Mouse (Mus musculus) CH12.LX (cell line): Measurements from ENCODE around the gene Limd1. TPM values are rescaled to one million over a fixed set of nuclear protein-coding genes. Genes with fewer than 3 reads are reported as not detected.

Source experiments
- DNase-seq: peaks from one replicate; pipeline ENCODE4 v3.0.0-alpha.2; 2013; ENCODE audit errors: extremely low read depth
- H3K27ac ChIP-seq: 2 replicates; pipeline ENCODE4 v1.5.1; 2012; ENCODE audit warnings: low read depth, mild to moderate bottlenecking, control low read depth, moderate library complexity; ENCODE audit not compliant: insufficient read depth
- H3K27me3 ChIP-seq: replicated peaks from 2 replicates; pipeline ENCODE3; 2012; ENCODE audit warnings: inconsistent platforms
- H3K36me3 ChIP-seq, 2 experiments: replicated peaks in 1 of 2; 2 replicates each; pipeline versions ENCODE3 to v1.6.1; 2012; ENCODE audit warnings: inconsistent platforms in 1 of 2, low read length in 1 of 2, mild to moderate bottlenecking in 1 of 2, mixed read lengths in 1 of 2, moderate library complexity in 1 of 2; ENCODE audit not compliant: control insufficient read depth in 1 of 2, insufficient read depth in 1 of 2
- H3K4me1 ChIP-seq, 2 experiments: 2 replicates each; pipeline ENCODE4 v1.6.1; 2012; ENCODE audit warnings: inconsistent platforms in 1 of 2, moderate library complexity in 1 of 2; ENCODE audit not compliant: insufficient read depth in 2 of 2, control insufficient read depth in 1 of 2
- H3K4me2 ChIP-seq: 2 replicates; pipeline ENCODE4 v1.6.1; 2012; ENCODE audit warnings: low read depth, mild to moderate bottlenecking, control low read depth; ENCODE audit not compliant: poor library complexity, insufficient read depth, severe bottlenecking
- H3K4me3 ChIP-seq, 3 experiments: fragments of 150-350 bp in 1 of 3; sonication (generic) in 1 of 3; replicated peaks in 1 of 3; 2 replicates each; pipeline versions ENCODE3 to v1.5.1; 2011 to 2012; ENCODE audit warnings: low read depth in 2 of 3, low read length in 2 of 3, mild to moderate bottlenecking in 2 of 3, moderate library complexity in 2 of 3, control low read depth in 1 of 3, improper control_type of control experiment in 1 of 3, inconsistent platforms in 1 of 3, mixed read lengths in 1 of 3; ENCODE audit not compliant: poor library complexity in 1 of 3
- H3K79me2 ChIP-seq: replicated peaks from 2 replicates; pipeline ENCODE4 v1.6.1; 2012; ENCODE audit warnings: mild to moderate bottlenecking, moderate library complexity; ENCODE audit not compliant: control insufficient read depth, poor library complexity, insufficient read depth, severe bottlenecking; ENCODE audit errors: extremely low read depth
- H3K9ac ChIP-seq: 2 replicates; pipeline ENCODE4 v1.6.1; 2012; ENCODE audit warnings: low read depth, mild to moderate bottlenecking, control low read depth, moderate library complexity; ENCODE audit not compliant: insufficient read depth
- H3K9me3 ChIP-seq: replicated peaks from 2 replicates; pipeline ENCODE3; 2012; ENCODE audit warnings: low read length, inconsistent platforms, mixed read lengths
- BHLHE40 ChIP-seq: IDR thresholded peaks from 2 replicates; pipeline ENCODE4 v1.6.1; 2011; ENCODE audit warnings: mild to moderate bottlenecking, low read depth, low read length, improper control_type of control experiment
- CTCF ChIP-seq, 2 experiments: IDR thresholded peaks in 1 of 2; conservative IDR thresholded peaks in 1 of 2; 2 replicates each; pipeline ENCODE4 v1.5.1; 2011 to 2012; ENCODE audit warnings: low read depth in 2 of 2, low read length in 2 of 2, improper control_type of control experiment in 1 of 2, inconsistent platforms in 1 of 2, mild to moderate bottlenecking in 1 of 2, moderate library complexity in 1 of 2
- E2F4 ChIP-seq: IDR thresholded peaks from 2 replicates; pipeline ENCODE4 v1.6.1; 2011; ENCODE audit warnings: low read depth, low read length, improper control_type of control experiment; ENCODE audit not compliant: insufficient replicate concordance
- EP300 ChIP-seq: IDR thresholded peaks from 2 replicates; pipeline ENCODE4 v1.6.1; 2011; ENCODE audit warnings: low read length, improper control_type of control experiment
- GABPA ChIP-seq: IDR thresholded peaks from 2 replicates; pipeline ENCODE4 v1.6.1; 2012; ENCODE audit warnings: low read depth, low read length, improper control_type of control experiment, inconsistent platforms; ENCODE audit not compliant: insufficient replicate concordance
- HCFC1 ChIP-seq: IDR thresholded peaks from 2 replicates; pipeline ENCODE4 v1.6.1; 2012; ENCODE audit warnings: low read depth, mild to moderate bottlenecking, inconsistent platforms, low read length, improper control_type of control experiment
- JUN ChIP-seq: IDR thresholded peaks from 2 replicates; pipeline ENCODE4 v1.6.1; 2011; ENCODE audit warnings: low read depth, mild to moderate bottlenecking, low read length, improper control_type of control experiment, moderate library complexity; ENCODE audit not compliant: insufficient read depth
- KAT2A ChIP-seq: IDR thresholded peaks from 2 replicates; pipeline ENCODE4 v1.6.1; 2012; ENCODE audit warnings: low read length, improper control_type of control experiment, inconsistent platforms; ENCODE audit not compliant: insufficient replicate concordance
- MAX ChIP-seq: IDR thresholded peaks from 2 replicates; pipeline ENCODE4 v1.6.1; 2011; ENCODE audit warnings: low read length, improper control_type of control experiment
- MAZ ChIP-seq: IDR thresholded peaks from 2 replicates; pipeline ENCODE4 v1.6.1; 2012; ENCODE audit warnings: low read depth, mild to moderate bottlenecking, inconsistent platforms, low read length, improper control_type of control experiment, moderate library complexity
- MEF2A ChIP-seq: IDR thresholded peaks from 2 replicates; pipeline ENCODE4 v1.6.1; 2014; ENCODE audit warnings: low read depth, mild to moderate bottlenecking, inconsistent platforms, low read length, improper control_type of control experiment, borderline replicate concordance
- MXI1 ChIP-seq: IDR thresholded peaks from 2 replicates; pipeline ENCODE4 v1.6.1; 2011; ENCODE audit warnings: mild to moderate bottlenecking, low read depth, low read length, improper control_type of control experiment
- MYC ChIP-seq: IDR thresholded peaks from 2 replicates; pipeline ENCODE4 v1.6.1; 2011; ENCODE audit warnings: low read depth, mild to moderate bottlenecking, improper control_type of control experiment, low read length
- NELFE ChIP-seq: IDR thresholded peaks from 2 replicates; pipeline ENCODE4 v1.6.1; 2011; ENCODE audit warnings: low read depth, low read length, improper control_type of control experiment
- NRF1 ChIP-seq: IDR thresholded peaks from 2 replicates; pipeline ENCODE4 v1.6.1; 2014; ENCODE audit warnings: low read depth, mild to moderate bottlenecking, inconsistent platforms, low read length, improper control_type of control experiment, moderate library complexity
- PAX5 ChIP-seq: IDR thresholded peaks from 2 replicates; pipeline ENCODE4 v1.6.1; 2012; ENCODE audit warnings: low read length, inconsistent platforms, mixed read lengths
- POLR2A ChIP-seq: IDR thresholded peaks from 2 replicates; pipeline ENCODE4 v1.6.1; 2011; ENCODE audit warnings: low read depth, mild to moderate bottlenecking, improper control_type of control experiment, low read length
- POLR2AphosphoS2 ChIP-seq: IDR thresholded peaks from 2 replicates; pipeline ENCODE4 v1.6.1; 2011; ENCODE audit warnings: low read depth, low read length, improper control_type of control experiment
- RAD21 ChIP-seq: IDR thresholded peaks from 2 replicates; pipeline ENCODE4 v1.6.1; 2011; ENCODE audit warnings: low read depth, mild to moderate bottlenecking, low read length, improper control_type of control experiment, moderate library complexity
- SMC3 ChIP-seq: IDR thresholded peaks from 2 replicates; pipeline ENCODE4 v1.6.1; 2011; ENCODE audit warnings: low read depth, low read length, improper control_type of control experiment
- TBP ChIP-seq: conservative IDR thresholded peaks from 2 replicates; pipeline ENCODE4 v1.6.1; 2011; ENCODE audit warnings: low read depth, low read length, improper control_type of control experiment
- TCF12 ChIP-seq: IDR thresholded peaks from 2 replicates; pipeline ENCODE4 v1.6.1; 2014; ENCODE audit warnings: low read depth, mild to moderate bottlenecking, inconsistent platforms, low read length, improper control_type of control experiment
- UBTF ChIP-seq: IDR thresholded peaks from 2 replicates; pipeline ENCODE4 v1.6.1; 2012; ENCODE audit warnings: low read depth, mild to moderate bottlenecking, inconsistent platforms, low read length, improper control_type of control experiment, moderate library complexity
- USF1 ChIP-seq: IDR thresholded peaks from 2 replicates; pipeline ENCODE4 v1.6.1; 2014; ENCODE audit warnings: low read depth, mild to moderate bottlenecking, inconsistent platforms, low read length, improper control_type of control experiment
- USF2 ChIP-seq: conservative IDR thresholded peaks from 2 replicates; pipeline ENCODE4 v1.6.1; 2011; ENCODE audit warnings: low read depth, low read length, improper control_type of control experiment
- ZKSCAN1 ChIP-seq: IDR thresholded peaks from 2 replicates; pipeline ENCODE4 v1.6.1; 2012; ENCODE audit warnings: low read depth, inconsistent platforms, low read length, improper control_type of control experiment, borderline replicate concordance
- dilution Hi-C: fragments of 300-500 bp; cut with MboI; formaldehyde crosslinking; loops from 2 replicates; pipeline ENCODE4 v1.14.3; 2020; ENCODE audit warnings: low sequenced_read_pairs; ENCODE audit not compliant: extremely low pct_unique_long_range_greater_than_20kb, extremely low pct_ligation_motif_present
- in situ Hi-C: fragments of 300-500 bp; cut with MboI; formaldehyde crosslinking; loops from 3 replicates; pipeline ENCODE4 v1.14.3; 2019; ENCODE audit warnings: low sequenced_read_pairs, low pct_ligation_motif_present, low pct_unique_long_range_greater_than_20kb, mixed read lengths
- polyA plus RNA-seq: library from polyadenylated mRNA; unstranded; fragments of >175 nt; gene quantifications from 2 replicates; pipeline ENCODE4 v1.2.1, GENCODE M21; 2012; ENCODE audit warnings: low read depth; ENCODE audit not compliant: insufficient read length
- total RNA-seq, 2 experiments: library from RNA; depleted of rRNA; stranded (reverse); fragments of 300-350 nt in 1 of 2; fragments of >200 nt in 1 of 2; gene quantifications; 2 replicates each; pipeline ENCODE4 v1.2.3; 2012 to 2014

The Limd1 gene
- total and polyA plus RNA-seq, 3 experiments: 52.7 to 64.5 (median 60.5) TPM

DNA sequence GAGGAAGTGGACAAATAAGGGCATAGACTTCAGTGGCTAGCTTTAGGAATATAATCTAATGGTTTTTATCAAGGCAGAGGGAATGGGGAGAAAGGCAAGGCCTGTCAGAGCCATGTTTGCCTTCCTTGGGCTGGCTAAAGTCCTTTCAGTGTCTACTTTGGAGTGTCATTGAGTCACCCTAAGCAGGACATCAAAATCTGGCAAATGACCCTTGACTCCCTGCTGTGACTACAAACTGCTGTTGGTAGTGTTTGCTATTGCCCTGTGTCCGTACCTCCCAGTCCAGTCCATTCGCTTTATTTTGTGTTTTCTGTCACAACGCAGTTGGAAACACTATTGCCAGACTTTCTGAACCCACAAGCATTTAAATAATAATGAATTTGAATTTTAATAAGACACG is 48.6 kb upstream of the Limd1 start:
- no peaks in the 10 kb centered on the region for H3K27me3 ChIP-seq

GRCm38 (mm10) chr9:123430973-123431372 is 47.5 kb upstream of the Limd1 start:
- Histone ChIP-seq H3K4me3 (no peak overlapping the region), H3K36me3 (peaks cover 23 to 71% of the 10 kb centered on the region in 2 experiments), H3K9ac (no peak overlapping the region), H3K4me1 (no peaks in the 10 kb centered on the region), H3K27me3 (no peaks in the 10 kb centered on the region)
- no peak for DNase-seq
- dilution Hi-C loops (no loop called here), in situ Hi-C loops (no loop called here)
- TF ChIP-seq E2F4: no peak
- no peak for TF ChIP-seq JUN
- no peak for TF ChIP-seq BHLHE40
- TF ChIP-seq USF1: no peak
- no peak for TF ChIP-seq NELFE
- TF ChIP-seq POLR2A: no peak
- no peak for TF ChIP-seq UBTF
- TF ChIP-seq, all 38 proteins: peak for 0
- Histone ChIP-seq H3K4me2 (no peak overlapping the region), H3K79me2 (no peaks in the 10 kb centered on the region), H3K9me3 (no peaks in the 10 kb centered on the region), H3K27ac (no peak overlapping the region)

More for the DNA sequence above, 48.6 kb upstream of the Limd1 start:
- dilution Hi-C loops: no loop called here
- H3K9me3 ChIP-seq: no peaks in the 10 kb centered on the region
- H3K4me2 ChIP-seq: no peak overlapping the region
- in situ Hi-C loops: no loop called here
- no peak for DNase-seq
- peaks cover 21 to 73% of the 10 kb centered on the region in 2 experiments for H3K36me3 ChIP-seq
- no peak for TF ChIP-seq RAD21
- TF ChIP-seq SMC3: no peak
- TF ChIP-seq USF2: no peak
- TF ChIP-seq MEF2A: no peak
- no peak for TF ChIP-seq MAZ
- TF ChIP-seq MXI1: no peak
- no peak overlapping the region for H3K27ac ChIP-seq
- H3K79me2 ChIP-seq: no peaks in the 10 kb centered on the region
- no peaks in the 10 kb centered on the region for H3K4me1 ChIP-seq
- H3K4me3 ChIP-seq: no peak overlapping the region
- H3K9ac ChIP-seq: no peak overlapping the region

DNA sequence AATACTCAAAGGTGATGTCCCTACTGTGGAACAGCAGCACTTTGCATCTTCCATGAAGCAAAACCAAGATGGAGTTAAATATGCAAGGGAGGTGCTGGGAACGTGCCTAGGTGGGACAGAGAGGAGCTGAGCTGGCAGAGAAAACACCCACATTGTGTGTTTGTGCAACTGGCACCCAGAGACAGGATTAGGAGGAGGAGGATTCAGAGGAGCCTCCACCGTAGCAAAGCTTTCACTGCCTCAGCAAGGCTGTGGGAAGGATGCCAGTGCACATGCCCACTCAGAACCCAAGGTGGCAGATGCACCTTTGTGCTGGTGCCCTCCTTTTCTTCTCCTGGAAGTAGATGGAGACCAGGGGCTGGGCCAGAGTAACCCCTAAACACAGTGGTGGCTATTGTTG is 40.3 kb upstream of the Limd1 start:
- Histone ChIP-seq H3K4me1 (no peaks in the 10 kb centered on the region), H3K79me2 (no peaks in the 10 kb centered on the region), H3K4me3 (no peak overlapping the region), H3K4me2 (no peak overlapping the region), H3K27me3 (no peaks in the 10 kb centered on the region), H3K27ac (no peak overlapping the region), H3K9me3 (no peaks in the 10 kb centered on the region), H3K36me3 (peaks cover 47 to 78% of the 10 kb centered on the region in 2 experiments)
- dilution Hi-C loops: no loop called here
- TF ChIP-seq BHLHE40: no peak
- no peak for TF ChIP-seq KAT2A
- TF ChIP-seq POLR2A: no peak
- no peak for TF ChIP-seq EP300
- TF ChIP-seq HCFC1: no peak
- no peak for TF ChIP-seq TCF12
- TF ChIP-seq ZKSCAN1: no peak
- no peak for TF ChIP-seq CTCF (conservative IDR thresholded peaks at IDR 0.05 in 1 of 2, IDR thresholded peaks at IDR 0.05 in 1 of 2; ENCODE audit: low read depth in 2 of 2, low read length in 2 of 2)
- TF ChIP-seq NRF1: no peak
- TF ChIP-seq POLR2AphosphoS2: no peak
- TF ChIP-seq PAX5: no peak
- TF ChIP-seq GABPA: no peak
- TF ChIP-seq MAX: no peak
- TF ChIP-seq USF1: no peak
- no peak for TF ChIP-seq SMC3
- TF ChIP-seq RAD21: no peak
- TF ChIP-seq MYC: no peak
- no peak for TF ChIP-seq TBP
- TF ChIP-seq, all 38 proteins: peak for 0
- in situ Hi-C loops: no loop called here
- DNase-seq: no peak
- H3K9ac ChIP-seq: no peak overlapping the region
